In genomic region chr5:81417326-81417725, GRCm38 (mm10) we compare ENCODE assay signal across 16 mouse cellular contexts.
"Had no signal": no experiment of that assay in that cellular context is flagged by ENCODE, and none has a peak within 500 bp of the region (broad histone marks: within the 10 kb centered on the region; RNA-seq: fewer than 3 reads in every experiment).

No protein-coding gene starts in this region.

- DNase-seq: kidney, adult 8-10 months; kidney, postnatal 36 days; layer of hippocampus, adult 9-11 months; layer of hippocampus, postnatal 36 days; lung, embryonic 14.5 days; lung, postnatal 10 days; lung, postnatal 4 days; retina, postnatal 1 day; thymus, adult 2 months; thymus, postnatal 25 days had no signal

- H3K4me1 ChIP-seq: limb, embryonic 15.5 days; liver, embryonic 15.5 days; midbrain, embryonic 13.5 days; neural tube, embryonic 13.5 days; stomach, embryonic 15.5 days had no signal

- H3K9me3 ChIP-seq: limb, embryonic 15.5 days; liver, embryonic 15.5 days; midbrain, embryonic 13.5 days; neural tube, embryonic 13.5 days; stomach, embryonic 15.5 days had no signal

- H3K27ac ChIP-seq: kidney, postnatal 0 days; limb, embryonic 15.5 days; liver, embryonic 15.5 days; midbrain, embryonic 13.5 days; neural tube, embryonic 13.5 days; stomach, embryonic 15.5 days had no signal

- H3K36me3 ChIP-seq: limb, embryonic 15.5 days; liver, embryonic 15.5 days; midbrain, embryonic 13.5 days; neural tube, embryonic 13.5 days; stomach, embryonic 15.5 days had no signal

- H3K4me3 ChIP-seq: limb, embryonic 15.5 days; liver, embryonic 15.5 days; midbrain, embryonic 13.5 days; neural tube, embryonic 13.5 days; stomach, embryonic 15.5 days had no signal

- H3K4me2 ChIP-seq: limb, embryonic 15.5 days; liver, embryonic 15.5 days; lung, embryonic 14.5 days; midbrain, embryonic 13.5 days; neural tube, embryonic 13.5 days; stomach, embryonic 15.5 days had no signal

- ATAC-seq: midbrain, embryonic 13.5 days had no signal

- H3K9ac ChIP-seq: limb, embryonic 15.5 days; liver, embryonic 15.5 days; lung, embryonic 14.5 days; midbrain, embryonic 13.5 days; neural tube, embryonic 13.5 days; stomach, embryonic 15.5 days had no signal

- H3K27me3 ChIP-seq: limb, embryonic 15.5 days; liver, embryonic 15.5 days; midbrain, embryonic 13.5 days; neural tube, embryonic 13.5 days; stomach, embryonic 15.5 days had no signal
